Mouse (Mus musculus) hindbrain, postnatal 0 days (tissue): ENCODE measurements around the gene Hsdl1. TPM values are rescaled to one million over a fixed set of nuclear protein-coding genes. Genes with fewer than 3 reads are reported as not detected.

ENCODE experiments used
- ATAC-seq: fragments of 200-750 bp; cut with Nextera tagmentation; 2 replicates; pipeline ENCODE4 v1.8.0; 2017; ENCODE audit warnings: mild to moderate bottlenecking, moderate TSS enrichment, moderate library complexity
- DNase-seq: peaks from one replicate; pipeline ENCODE4 v3.0.0-alpha.2; 2015; ENCODE audit warnings: low spot score
- H3K27ac ChIP-seq: fragments of 300-500 bp; sonication (generic); 2 replicates; pipeline ENCODE4 v1.5.1; 2014; ENCODE audit warnings: mild to moderate bottlenecking
- H3K27me3 ChIP-seq: fragments of 300-500 bp; sonication (generic); 2 replicates; pipeline ENCODE4 v1.6.1; 2014; ENCODE audit warnings: low read length, mixed read lengths; ENCODE audit not compliant: insufficient read depth
- H3K36me3 ChIP-seq: fragments of 300-500 bp; sonication (generic); 2 replicates; pipeline ENCODE4 v1.6.1; 2014; ENCODE audit warnings: low read length, mixed read lengths; ENCODE audit not compliant: insufficient read depth
- H3K4me1 ChIP-seq: fragments of 300-500 bp; sonication (generic); 2 replicates; pipeline ENCODE4 v1.6.1; 2014; ENCODE audit warnings: antibody characterized with exemption, low read length, mixed read lengths; ENCODE audit not compliant: insufficient read depth
- H3K4me2 ChIP-seq: fragments of 300-500 bp; sonication (generic); 2 replicates; pipeline ENCODE4 v1.6.1; 2014; ENCODE audit warnings: low read depth, mild to moderate bottlenecking, low read length, moderate library complexity, mixed read lengths
- H3K4me3 ChIP-seq: fragments of 300-500 bp; sonication (generic); 2 replicates; pipeline ENCODE4 v1.5.1; 2014; ENCODE audit warnings: low read length
- H3K9ac ChIP-seq: fragments of 300-500 bp; sonication (generic); replicated peaks from 2 replicates; pipeline ENCODE4 v1.6.1; 2014; ENCODE audit warnings: mild to moderate bottlenecking, low read length, moderate library complexity, mixed read lengths
- H3K9me3 ChIP-seq: fragments of 300-500 bp; sonication (generic); 2 replicates; pipeline ENCODE4 v1.6.1; 2016; ENCODE audit warnings: low read length, mixed read lengths
- CTCF ChIP-seq: IDR thresholded peaks from 2 replicates; pipeline ENCODE4 v1.5.1; 2016; ENCODE audit warnings: antibody characterized with exemption, control low read depth, low read depth
- WGBS: fragments of 180-500 bp; shearing (Covaris S2); extraction: QIAGEN DNeasy Blood & Tissue Kit; methylation state at CpG from one replicate; pipeline ENCODE4 v1.1.7; 2014; 5-methylcytosine and 5-hydroxymethylcytosine counted together
- polyA plus RNA-seq: library from polyadenylated mRNA; unstranded; fragments of >200 nt; fragmentation: Nextera tagmentation; extraction: Ambion mirVana; gene quantifications from 2 replicates; pipeline ENCODE4 v1.2.1, GENCODE M21; 2015
- total RNA-seq: library from RNA; depleted of rRNA; stranded (reverse); fragments of >200 nt; gene quantifications from 2 replicates; pipeline ENCODE4 v1.2.3, GENCODE M21; 2014

Hsdl1 gene
- total and polyA plus RNA-seq, 2 experiments from 2014 or later, result 126 to 144 TPM

DNA sequence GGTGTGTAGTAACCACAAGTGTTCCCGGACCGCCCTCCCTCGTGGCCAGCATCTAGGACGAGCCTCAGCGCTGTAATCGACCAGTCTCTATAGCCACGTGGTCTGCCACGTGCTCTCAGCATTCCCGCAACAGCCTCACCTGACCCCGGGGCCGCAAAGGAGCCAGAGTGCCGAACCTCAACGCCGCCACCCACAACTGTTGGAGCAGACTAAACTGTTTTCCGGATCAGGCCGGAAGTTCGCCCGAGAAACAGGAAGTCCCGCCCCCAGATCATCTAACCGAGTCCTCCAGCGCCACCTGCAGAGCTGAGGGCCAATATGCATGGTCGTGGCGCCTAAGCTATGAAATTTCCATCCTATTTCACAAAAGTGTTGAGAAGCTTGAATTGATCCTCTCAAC is 30.0 kb upstream of the Hsdl1 start, which contains the start of gene Taf1c:
Gene Taf1c, minus strand, starts transcription at position 227 of the 400 bp plus-strand sequence.
- H3K4me1 ChIP-seq, result peaks cover 8% of the 10 kb centered on the region; the same call in 1 of the 2 replicates
- 0 out of 2 replicates have a peak, but pooled peaks cover 3% of the 10 kb centered on the region for H3K9me3 ChIP-seq
- H3K27me3 ChIP-seq, result no peaks in the 10 kb centered on the region
- peak within 1 kb of the TSS; percentile 60 for H3K4me3 ChIP-seq
- DNase-seq (peak; percentile 98), ATAC-seq (peak; percentile 90)
- TF ChIP-seq CTCF, result peak; percentile 84
- peak within 1 kb of the TSS; percentile 64; the same call in 1 of the 2 replicates for H3K27ac ChIP-seq
- peak within 1 kb of the TSS; percentile 93 for H3K4me2 ChIP-seq
- H3K9ac ChIP-seq, result peak within 1 kb of the TSS; percentile 62
- H3K36me3 ChIP-seq, result peaks cover 24% of the 10 kb centered on the region
- WGBS, result under 1% methylated on average over 23 of the region's 23 CpGs

DNA sequence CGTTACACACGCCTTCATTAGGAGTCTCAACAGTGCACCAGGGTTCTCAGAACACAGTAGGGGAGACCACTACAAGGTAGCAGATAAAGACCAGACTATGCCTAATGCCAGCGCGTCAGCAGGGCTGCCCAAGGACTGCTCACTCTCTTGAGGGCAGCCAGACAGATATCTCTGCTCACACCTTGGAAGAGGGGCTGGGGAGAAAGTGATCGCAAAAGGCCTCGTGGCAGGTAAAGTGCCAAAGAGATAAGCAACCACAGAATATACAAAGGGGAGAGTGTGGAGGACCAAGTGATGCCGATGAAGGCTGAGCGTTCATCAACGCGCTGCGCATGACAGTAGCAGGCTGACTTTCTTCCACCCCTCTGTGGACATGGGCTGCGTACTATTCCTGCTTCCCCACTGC is 29.4 kb upstream of the Hsdl1 start:
- H3K27me3 ChIP-seq, result no peaks in the 10 kb centered on the region
- peak overlapping the region; percentile 93 for H3K4me2 ChIP-seq
- peak overlapping the region; percentile 60 for H3K4me3 ChIP-seq
- WGBS, result 43% methylated on average over 12 of the region's 12 CpGs
- ATAC-seq, result peak; percentile 14; the same call in 1 of the 2 replicates
- H3K27ac ChIP-seq, result peak overlapping the region; percentile 64; the same call in 1 of the 2 replicates
- H3K36me3 ChIP-seq, result peaks cover 30% of the 10 kb centered on the region
- DNase-seq, result no peak
- peaks cover 8% of the 10 kb centered on the region; the same call in 1 of the 2 replicates for H3K4me1 ChIP-seq
- TF ChIP-seq CTCF, result no peak
- 0 out of 2 replicates have a peak, but pooled peaks cover 3% of the 10 kb centered on the region for H3K9me3 ChIP-seq
- H3K9ac ChIP-seq, result peak overlapping the region; percentile 62

DNA sequence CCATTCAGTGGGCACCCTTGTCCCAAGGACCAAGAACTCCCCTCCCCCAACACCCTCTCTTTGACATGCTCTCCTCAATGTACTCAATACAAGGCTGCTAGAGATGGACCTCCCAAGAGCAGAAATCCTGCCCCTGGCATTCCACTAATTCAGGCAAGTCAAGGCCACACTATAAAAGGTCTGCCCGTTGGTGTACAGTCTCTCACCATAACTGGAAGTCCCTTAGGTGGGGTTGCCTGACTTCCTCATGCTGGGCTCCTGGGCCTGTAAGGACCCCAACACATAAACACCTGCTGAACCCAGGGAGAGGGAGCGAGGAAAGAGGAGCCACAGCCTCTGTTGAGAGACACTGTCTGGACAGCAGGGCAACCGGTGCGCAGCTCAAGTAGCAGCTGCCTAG is 28.8 kb upstream of the Hsdl1 start:
- H3K9me3 ChIP-seq, result no peaks in the 10 kb centered on the region
- no peak overlapping the region for H3K4me3 ChIP-seq
- DNase-seq, result no peak
- TF ChIP-seq CTCF, result no peak
- peaks cover 36% of the 10 kb centered on the region for H3K36me3 ChIP-seq
- no peak overlapping the region for H3K27ac ChIP-seq
- no peak for ATAC-seq
- no peaks in the 10 kb centered on the region for H3K27me3 ChIP-seq
- peak overlapping the region; percentile 93 for H3K4me2 ChIP-seq
- WGBS, result 94% methylated on average over 4 of the region's 4 CpGs
- peaks cover 8% of the 10 kb centered on the region; the same call in 1 of the 2 replicates for H3K4me1 ChIP-seq
- peak overlapping the region; percentile 62; the same call in 1 of the 2 replicates for H3K9ac ChIP-seq

DNA sequence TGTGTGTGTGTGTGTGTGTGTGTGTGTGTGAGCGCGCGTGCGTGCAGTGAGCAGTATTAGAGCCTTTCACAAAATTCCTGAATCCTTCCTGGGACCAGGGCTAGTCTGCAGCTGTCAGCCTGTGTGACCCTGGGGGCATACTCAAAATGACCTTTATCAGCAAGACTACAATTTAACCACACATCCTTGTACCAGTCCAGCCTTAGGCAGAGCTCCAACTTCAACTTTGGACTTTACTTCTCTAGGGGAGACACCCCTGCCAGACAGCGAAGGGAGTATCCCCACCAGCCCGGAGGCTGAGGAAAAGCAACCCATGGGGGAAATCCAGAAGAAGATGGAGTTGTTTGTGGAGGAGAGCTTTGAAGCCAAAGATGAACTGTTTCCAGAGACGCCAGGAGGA is 16.5 kb upstream of the Hsdl1 start:
- Histone ChIP-seq H3K27ac (no peak overlapping the region), H3K4me3 (no peak overlapping the region), H3K4me1 (no peaks in the 10 kb centered on the region), H3K27me3 (no peaks in the 10 kb centered on the region), H3K36me3 (no peaks in the 10 kb centered on the region), H3K9ac (no peak overlapping the region), H3K4me2 (no peak overlapping the region), H3K9me3 (no peaks in the 10 kb centered on the region)
- no peak for TF ChIP-seq CTCF
- 90% methylated on average over 7 of the region's 7 CpGs for WGBS
- DNase-seq (no peak), ATAC-seq (no peak)

DNA sequence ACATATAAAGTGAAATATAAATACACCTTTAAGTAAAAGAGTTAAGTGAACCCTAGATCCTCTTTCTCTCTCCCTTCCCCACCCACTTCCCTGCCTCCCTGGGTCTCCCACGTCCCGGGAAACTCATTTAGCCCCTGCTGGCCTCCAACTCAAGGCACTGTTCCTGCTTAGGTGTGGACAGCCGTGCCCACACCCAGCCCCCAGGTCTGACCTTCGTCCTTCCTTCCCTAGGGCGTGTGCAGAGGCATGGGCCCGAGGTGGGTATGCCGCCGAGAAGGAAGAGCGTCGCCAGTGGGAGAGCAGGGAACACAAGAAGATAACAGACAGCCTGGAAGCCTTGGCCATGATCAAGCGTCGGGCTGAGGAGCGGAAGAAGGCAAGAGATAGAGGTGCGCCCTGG is 15.4 kb upstream of the Hsdl1 start:
- no peaks in the 10 kb centered on the region for H3K4me1 ChIP-seq
- no peak overlapping the region for H3K4me2 ChIP-seq
- no peaks in the 10 kb centered on the region for H3K36me3 ChIP-seq
- TF ChIP-seq CTCF, result no peak
- H3K4me3 ChIP-seq, result no peak overlapping the region
- no peak overlapping the region for H3K27ac ChIP-seq
- no peak overlapping the region for H3K9ac ChIP-seq
- ATAC-seq, result no peak
- no peaks in the 10 kb centered on the region for H3K9me3 ChIP-seq
- 82% methylated on average over 14 of the region's 14 CpGs for WGBS
- no peaks in the 10 kb centered on the region for H3K27me3 ChIP-seq
- no peak for DNase-seq

DNA sequence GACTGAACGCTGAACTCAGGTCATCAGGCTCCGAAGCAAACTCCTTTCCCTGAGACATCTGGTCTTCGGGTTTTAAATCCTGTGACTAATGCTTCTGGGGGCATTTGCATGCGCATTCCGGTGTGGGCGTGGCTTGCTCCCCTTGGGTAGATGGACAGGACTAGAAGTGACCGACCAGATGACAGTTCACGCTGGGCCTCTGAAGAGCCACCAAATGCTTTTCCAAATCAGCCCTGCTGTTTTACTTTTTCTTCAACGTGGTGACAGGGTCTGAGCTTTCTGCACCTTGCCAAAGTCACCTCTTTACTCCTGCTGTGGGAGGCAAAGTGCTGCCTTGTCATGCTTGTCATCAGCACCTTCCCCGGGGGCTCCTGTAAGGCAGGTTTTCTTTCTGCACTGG is 13.9 kb upstream of the Hsdl1 start:
- Histone ChIP-seq H3K9ac (no peak overlapping the region), H3K4me1 (no peaks in the 10 kb centered on the region), H3K27me3 (no peaks in the 10 kb centered on the region), H3K9me3 (no peaks in the 10 kb centered on the region), H3K27ac (no peak overlapping the region), H3K4me3 (no peak overlapping the region), H3K36me3 (no peaks in the 10 kb centered on the region), H3K4me2 (no peak overlapping the region)
- TF ChIP-seq CTCF, result no peak
- WGBS, result 16% methylated on average over 10 of the region's 10 CpGs
- ATAC-seq (no peak), DNase-seq (no peak)

DNA sequence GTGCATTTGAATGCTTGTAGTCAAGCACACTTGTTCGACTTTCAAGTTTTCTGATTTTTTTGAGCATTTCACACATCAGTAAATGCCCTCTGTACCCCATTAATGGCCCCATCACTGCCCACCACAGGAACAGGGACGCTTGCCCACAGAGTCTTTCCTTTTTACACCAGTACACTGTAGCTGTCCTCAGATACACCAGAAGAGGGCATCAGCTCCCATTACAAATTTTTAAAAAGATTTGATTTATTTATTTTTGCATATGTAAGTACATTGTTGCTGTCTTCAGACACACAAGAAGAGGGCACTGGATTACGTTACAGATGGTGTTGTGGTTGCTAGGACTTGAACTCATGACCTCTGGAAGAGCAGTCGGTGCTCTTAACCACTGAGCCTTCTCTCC is 13.3 kb upstream of the Hsdl1 start:
- no peak overlapping the region for H3K4me3 ChIP-seq
- H3K27me3 ChIP-seq, result no peaks in the 10 kb centered on the region
- H3K9me3 ChIP-seq, result no peaks in the 10 kb centered on the region
- no peak overlapping the region for H3K27ac ChIP-seq
- no peaks in the 10 kb centered on the region for H3K4me1 ChIP-seq
- ATAC-seq (no peak), DNase-seq (no peak)
- TF ChIP-seq CTCF, result peak; percentile 34
- WGBS, result 54% methylated on average over 4 of the region's 4 CpGs
- H3K36me3 ChIP-seq, result no peaks in the 10 kb centered on the region
- H3K4me2 ChIP-seq, result no peak overlapping the region
- no peak overlapping the region for H3K9ac ChIP-seq
